Mouse (Mus musculus) ES-E14 (cell line): ENCODE data around the gene Gm20671.
"Not testable (repeated sequence)": the region's sequence is repeated elsewhere in the genome, so short reads cannot be mapped to it uniquely, and the experiment has no call there.

ENCODE experiments used
- CHD2 ChIP-seq: IDR thresholded peaks from 2 replicates; pipeline ENCODE4 v1.6.1; 2014; ENCODE audit warnings: mild to moderate bottlenecking, low read depth, low read length, inconsistent platforms
- HCFC1 ChIP-seq: IDR thresholded peaks from 2 replicates; pipeline ENCODE4 v1.6.1; 2012; ENCODE audit warnings: low read length, inconsistent platforms, borderline replicate concordance; ENCODE audit not compliant: insufficient read depth
- MAFK ChIP-seq: IDR thresholded peaks from 2 replicates; pipeline ENCODE4 v1.6.1; 2014; ENCODE audit warnings: mild to moderate bottlenecking, low read depth, low read length, inconsistent platforms; ENCODE audit not compliant: insufficient read depth

DNA sequence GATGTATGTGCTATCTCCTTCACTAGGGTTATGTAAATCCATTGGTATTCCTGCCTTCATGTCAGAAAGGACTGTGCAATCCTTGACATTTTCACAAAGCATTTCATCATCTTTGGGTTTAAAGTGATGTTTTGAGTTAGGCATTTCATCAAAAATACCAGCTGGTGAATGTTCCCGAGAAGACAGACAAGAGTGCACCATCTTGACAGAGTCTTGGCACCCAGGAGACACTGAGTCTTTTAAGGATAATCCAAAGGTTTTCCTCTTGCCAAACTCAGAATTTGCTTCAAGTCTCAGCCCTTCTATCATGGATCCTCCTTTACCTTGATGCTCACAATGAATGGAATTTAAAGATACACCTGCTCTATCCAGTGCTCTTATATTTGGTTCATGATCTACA, 1.9 kb upstream of the Gm20671 start:
- TF ChIP-seq MAFK, CHD2, HCFC1: not testable (repeated sequence)
